Mouse (Mus musculus): ENCODE results near the gene Lmo2.

DNA sequence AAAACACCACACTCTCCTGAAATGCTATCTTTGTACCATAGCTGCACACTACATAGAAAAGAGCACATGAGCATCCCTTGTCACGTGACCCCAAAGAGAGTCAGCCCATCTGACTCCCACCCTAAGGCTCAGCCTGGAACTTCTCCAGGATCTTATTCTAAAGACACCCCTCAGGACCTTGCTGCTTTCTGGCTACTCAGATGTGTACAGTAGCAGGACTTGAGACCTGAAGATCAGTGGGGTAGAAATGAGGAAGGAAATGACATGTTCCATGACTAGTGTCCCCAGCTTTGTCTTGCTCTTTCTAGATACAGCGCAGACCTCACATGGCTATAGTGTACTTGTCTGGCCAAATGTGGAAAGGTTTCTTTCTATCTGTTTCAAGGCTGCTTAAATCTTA lies 12.9 kb upstream of the Lmo2 start:
- TF ChIP-seq CTCF (IDR thresholded peaks at IDR 0.05; ENCODE audit: control insufficient read depth, insufficient read depth, insufficient read length) (no peak), MAX (IDR thresholded peaks at IDR 0.05) (no peak), USF1 (IDR thresholded peaks at IDR 0.05; ENCODE audit: low read depth) (no peak), MYOG (IDR thresholded peaks at IDR 0.05; ENCODE audit: control insufficient read depth, extremely low read depth, insufficient read length) (no peak), CEBPB (IDR thresholded peaks at IDR 0.05; ENCODE audit: low read depth) (no peak), MYOD1 (IDR thresholded peaks at IDR 0.05; ENCODE audit: control insufficient read depth, insufficient read length, low read depth) (no peak)
